Mouse (Mus musculus): ENCODE results near the gene Slc13a2. TPM values are rescaled to one million over a fixed set of nuclear protein-coding genes. Genes with fewer than 3 reads are reported as not detected.

Slc13a2 gene
- not detected for polyA plus RNA-seq (2012; fragmentation: generic; extraction: Trizol)

DNA sequence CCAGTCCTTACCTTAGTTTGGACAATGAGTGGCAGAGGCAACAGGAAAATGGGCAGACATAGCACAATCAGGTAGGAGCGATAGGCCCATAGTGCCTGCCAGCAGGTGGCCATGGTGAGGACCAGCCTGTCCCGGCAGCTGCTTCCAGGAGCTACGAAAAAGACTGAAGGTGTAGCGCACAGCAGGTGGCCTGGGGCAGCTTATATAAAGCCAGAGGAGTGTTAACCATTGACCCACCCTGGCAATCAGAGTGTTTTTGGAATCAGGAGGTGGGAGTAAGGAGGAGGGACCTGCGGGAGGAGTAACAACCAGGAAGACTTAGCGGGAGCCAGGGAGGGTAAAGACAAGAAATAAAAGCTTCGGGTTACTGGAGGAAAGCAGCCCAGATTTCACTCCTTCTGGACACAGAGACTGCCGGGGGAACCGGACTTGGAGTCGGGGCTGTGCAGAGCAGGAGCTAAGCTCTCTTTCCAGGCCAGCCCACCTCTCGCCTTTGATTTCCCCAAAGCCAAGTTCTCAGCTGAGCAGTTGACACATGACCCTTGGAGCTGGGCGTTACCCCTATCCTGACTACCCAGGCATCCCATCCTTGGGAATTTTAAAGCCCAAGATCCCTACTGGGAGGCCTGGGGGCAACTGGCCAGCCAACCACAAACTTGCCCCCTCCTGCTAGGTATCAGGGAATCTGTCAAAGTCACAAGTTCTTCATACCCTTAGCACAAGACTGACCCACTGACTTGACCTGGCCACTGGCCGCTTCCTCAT, at the start of gene Slc13a2:
Gene Slc13a2 (minus strand): TSS at position 163 of the 765 bp plus-strand sequence.

DNA sequence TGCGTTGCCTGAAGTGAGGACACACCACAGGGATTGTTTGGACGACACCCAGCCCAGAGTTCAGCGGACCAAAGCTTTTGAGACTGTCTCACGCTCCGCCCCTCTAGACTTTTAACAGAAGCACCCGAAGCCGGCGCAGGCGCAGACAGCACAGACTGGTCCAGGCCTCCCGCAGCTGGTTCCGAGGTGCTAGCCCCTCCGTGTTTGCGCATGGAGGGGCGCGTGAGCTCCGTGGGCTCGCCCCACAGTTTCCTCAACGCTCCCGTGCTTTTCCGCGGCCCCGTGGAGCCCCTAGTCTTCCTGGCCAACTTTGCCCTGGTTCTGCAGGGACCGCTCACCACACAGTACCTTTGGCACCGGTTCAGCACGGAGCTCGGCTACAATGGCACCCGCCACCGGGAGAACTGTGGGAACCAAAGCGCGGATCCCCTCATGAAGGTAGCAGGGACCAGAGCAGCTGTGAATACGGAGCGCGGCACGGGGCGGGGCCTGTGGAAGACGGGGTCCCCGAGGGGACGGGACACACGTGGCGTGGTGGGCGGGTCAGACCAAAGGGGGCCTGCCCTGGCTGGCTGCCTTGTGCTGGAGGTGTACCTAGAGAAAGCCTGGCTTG, 43.7 kb upstream of the Slc13a2 start, which contains the start of gene Slc46a1:
Gene Slc46a1 (plus strand): TSS at position 130 of the 613 bp plus-strand sequence.

GRCm38 (mm10) chr11:78386508-78387043, 35.4 kb downstream of the Slc13a2 start, which contains the start of gene Foxn1:
Gene Foxn1 (minus strand): TSS chr11:78386558.

Other genes starting within 250 kb of the Slc13a2 start
- 10 to 100 TPM in 1 of 2 experiments, 1 to 10 TPM in 1; 7.0 to 20.5 TPM for gene Nek8, start 245.5 kb downstream of the Slc13a2 start, polyA plus RNA-seq (2012; fragmentation: generic; extraction: Trizol)
- 10 to 100 TPM; 16.0 to 28.6 TPM for gene Tlcd1, start 245.5 kb downstream of the Slc13a2 start, polyA plus RNA-seq (2012; fragmentation: generic; extraction: Trizol)
- 1,000 to 10,000 TPM; 3,235 to 5,071 TPM for gene Rpl23a, start 238.6 kb downstream of the Slc13a2 start, polyA plus RNA-seq (2012; fragmentation: generic; extraction: Trizol)
- 100 to 1,000 TPM; 162 to 164 TPM for gene Rab34, start 233.8 kb downstream of the Slc13a2 start, polyA plus RNA-seq (2012; fragmentation: generic; extraction: Trizol)
- gene Proca1, start 228.8 kb downstream of the Slc13a2 start, polyA plus RNA-seq (2012; fragmentation: generic; extraction: Trizol) = under 1 TPM; 0.04 to 0.46 TPM
- 100 to 1,000 TPM in 1 of 2 experiments, 10 to 100 TPM in 1; 51.3 to 208 TPM for gene Sdf2, start 176.5 kb downstream of the Slc13a2 start, polyA plus RNA-seq (2012; fragmentation: generic; extraction: Trizol)
- 10 to 100 TPM in 1 of 2 experiments, 1 to 10 TPM in 1; 8.9 to 57.5 TPM for gene Supt6, start 176.2 kb downstream of the Slc13a2 start, polyA plus RNA-seq (2012; fragmentation: generic; extraction: Trizol)
- gene 2610507B11Rik, start 160.5 kb downstream of the Slc13a2 start, polyA plus RNA-seq (2012; fragmentation: generic; extraction: Trizol) = 10 to 100 TPM; 20.6 to 56.8 TPM
- under 1 TPM in 1 of 2 experiments, not detected in 1; 0.22 TPM for gene BC030499, start 131.4 kb downstream of the Slc13a2 start, polyA plus RNA-seq (2012; fragmentation: generic; extraction: Trizol)
- gene Spag5, start 120.7 kb downstream of the Slc13a2 start, polyA plus RNA-seq (2012; fragmentation: generic; extraction: Trizol) = 10 to 100 TPM in 1 of 2 experiments, 1 to 10 TPM in 1; 8.1 to 38.0 TPM
- gene Aldoc, start 99.2 kb downstream of the Slc13a2 start, polyA plus RNA-seq (2012; fragmentation: generic; extraction: Trizol) = under 1 TPM; 0.09 to 0.91 TPM
- gene Pigs, start 93.8 kb downstream of the Slc13a2 start, polyA plus RNA-seq (2012; fragmentation: generic; extraction: Trizol) = 10 to 100 TPM; 30.3 to 84.7 TPM
- 10 to 100 TPM; 22.4 to 75.8 TPM for gene Unc119, start 78.7 kb downstream of the Slc13a2 start, polyA plus RNA-seq (2012; fragmentation: generic; extraction: Trizol)
- under 1 TPM; 0.02 to 0.05 TPM for gene Foxn1, start 35.7 kb downstream of the Slc13a2 start, polyA plus RNA-seq (2012; fragmentation: generic; extraction: Trizol)
- 10 to 100 TPM; 10.1 to 12.5 TPM for gene Slc46a1, start 43.5 kb upstream of the Slc13a2 start, polyA plus RNA-seq (2012; fragmentation: generic; extraction: Trizol)
- gene Sarm1, start 75.5 kb upstream of the Slc13a2 start, polyA plus RNA-seq (2012; fragmentation: generic; extraction: Trizol) = 1 to 10 TPM in 1 of 2 experiments, under 1 TPM in 1; 0.87 to 3.5 TPM
- gene Vtn, start 76.9 kb upstream of the Slc13a2 start, polyA plus RNA-seq (2012; fragmentation: generic; extraction: Trizol) = under 1 TPM in 1 of 2 experiments, not detected in 1; 0.09 TPM
- gene Sebox, start 81.2 kb upstream of the Slc13a2 start, polyA plus RNA-seq (2012; fragmentation: generic; extraction: Trizol) = not detected
- 10 to 100 TPM; 10.3 to 14.8 TPM for gene Tmem199, start 90.0 kb upstream of the Slc13a2 start, polyA plus RNA-seq (2012; fragmentation: generic; extraction: Trizol)
- 100 to 1,000 TPM in 1 of 2 experiments, 10 to 100 TPM in 1; 95.3 to 100 TPM for gene Poldip2, start 90.0 kb upstream of the Slc13a2 start, polyA plus RNA-seq (2012; fragmentation: generic; extraction: Trizol)
- 10 to 100 TPM; 42.0 to 44.5 TPM for gene Tnfaip1, start 114.1 kb upstream of the Slc13a2 start, polyA plus RNA-seq (2012; fragmentation: generic; extraction: Trizol)
- gene Ift20, start 114.1 kb upstream of the Slc13a2 start, polyA plus RNA-seq (2012; fragmentation: generic; extraction: Trizol) = 10 to 100 TPM; 13.1 to 95.5 TPM
- gene Tmem97, start 128.6 kb upstream of the Slc13a2 start, polyA plus RNA-seq (2012; fragmentation: generic; extraction: Trizol) = 100 to 1,000 TPM in 1 of 2 experiments, 10 to 100 TPM in 1; 50.5 to 224 TPM